Mouse (Mus musculus) spleen, adult 2 months (tissue): Measurements from ENCODE around the gene Ivd. TPM values are rescaled to one million over a fixed set of nuclear protein-coding genes. Genes with fewer than 3 reads are reported as not detected.

Experiments
- DNase-seq, 2 experiments: peaks; one replicate each; pipeline versions ENCODE4 v3.0.0 to v3.0.0-alpha.2; 2012 to 2021; ENCODE audit warnings: low spot score in 2 of 2, low read depth in 1 of 2
- H3K27ac ChIP-seq: fragments of 200-500 bp; 2 replicates; pipeline ENCODE4 v1.5.1; 2012; ENCODE audit warnings: low read length, inconsistent platforms; ENCODE audit not compliant: insufficient read depth
- H3K27me3 ChIP-seq: fragments of 200-500 bp; 2 replicates; pipeline ENCODE4 v1.6.1; 2012; ENCODE audit warnings: mild to moderate bottlenecking, moderate library complexity, low read length, inconsistent platforms; ENCODE audit not compliant: control insufficient read depth, insufficient read depth
- H3K36me3 ChIP-seq: fragments of 200-500 bp; 2 replicates; pipeline ENCODE4 v1.6.1; 2012; ENCODE audit warnings: mild to moderate bottlenecking, low read length, inconsistent platforms; ENCODE audit not compliant: control insufficient read depth, insufficient read depth
- H3K4me1 ChIP-seq: fragments of 200-500 bp; 2 replicates; pipeline ENCODE4 v1.6.1; 2011; ENCODE audit warnings: inconsistent platforms; ENCODE audit not compliant: control insufficient read depth, insufficient read depth, insufficient read length
- H3K4me3 ChIP-seq: fragments of 200-500 bp; 2 replicates; pipeline ENCODE4 v1.5.1; 2011; ENCODE audit warnings: mild to moderate bottlenecking, inconsistent platforms; ENCODE audit not compliant: insufficient read depth, insufficient read length; ENCODE audit errors: extremely low read depth
- CTCF ChIP-seq: fragments of 200-500 bp; IDR thresholded peaks from 2 replicates; pipeline ENCODE4 v1.5.1; 2011; ENCODE audit warnings: mild to moderate bottlenecking, inconsistent platforms; ENCODE audit not compliant: insufficient read depth, insufficient read length, insufficient replicate concordance; ENCODE audit errors: extremely low read depth
- POLR2A ChIP-seq: fragments of 200-500 bp; IDR thresholded peaks from 2 replicates; pipeline ENCODE4 v1.6.1; 2011; ENCODE audit warnings: low read depth, low read length, inconsistent platforms
- WGBS: fragments of 180-500 bp; shearing (Covaris S2); methylation state at CpG from one replicate; pipeline ENCODE4 v1.1.7; 2018; 5-methylcytosine and 5-hydroxymethylcytosine counted together
- polyA plus RNA-seq: library from polyadenylated mRNA; depleted of rRNA; stranded (reverse); fragments of >200 nt; gene quantifications from 2 replicates; pipeline ENCODE4 v1.2.3, GENCODE M21; 2012; rRNA removed

Ivd gene
- polyA plus RNA-seq, 1 experiment: 31.1 TPM

- no peaks in the 10 kb centered on the region for H3K27me3 ChIP-seq
- no peak for DNase-seq
- 97% methylated on average over 3 of the region's 3 CpGs for WGBS
- H3K4me1 ChIP-seq: no peaks in the 10 kb centered on the region; the same call in 1 of the 2 replicates
- no peak overlapping the region for H3K27ac ChIP-seq
- TF ChIP-seq CTCF: no peak
- TF ChIP-seq POLR2A: no peak
- peaks cover 29% of the 10 kb centered on the region for H3K36me3 ChIP-seq
- no peak overlapping the region for H3K4me3 ChIP-seq
Measured at GRCm38 (mm10) chr2:118920428-118920827, 58.7 kb downstream of the Ivd start.

GRCm38 (mm10) chr2:118925952-118926351 lies 64.2 kb downstream of the Ivd start:
- no peak for TF ChIP-seq CTCF
- no peak for TF ChIP-seq POLR2A
- Histone ChIP-seq H3K27ac (no peak overlapping the region), H3K27me3 (no peaks in the 10 kb centered on the region), H3K4me1 (peaks cover 8% of the 10 kb centered on the region; the same call in 1 of the 2 replicates), H3K4me3 (peak overlapping the region; percentile 88), H3K36me3 (peaks cover 8% of the 10 kb centered on the region)
- 8% methylated on average over 6 of the region's 6 CpGs for WGBS
- DNase-seq: no peak

- peak in 1 of 2 experiments; percentile 73 for DNase-seq
- 2% methylated on average over 44 of the region's 47 CpGs for WGBS
- H3K27me3 ChIP-seq: no peaks in the 10 kb centered on the region
- H3K4me3 ChIP-seq: peak within 1 kb of the TSS; percentile 88
- peak; percentile 36; the same call in 1 of the 2 replicates for TF ChIP-seq POLR2A
- no peak for TF ChIP-seq CTCF
- H3K4me1 ChIP-seq: peaks cover 8% of the 10 kb centered on the region; the same call in 1 of the 2 replicates
- peaks cover 8% of the 10 kb centered on the region for H3K36me3 ChIP-seq
- H3K27ac ChIP-seq: no peak within 1 kb of the TSS
Measured at GRCm38 (mm10) chr2:118926361-118926997, 64.7 kb downstream of the Ivd start, which contains the start of gene Chst14. Gene Chst14 (plus strand): TSS chr2:118926496.

GRCm38 (mm10) chr2:118926998-118927739 lies 65.4 kb downstream of the Ivd start:
- Histone ChIP-seq H3K27me3 (no peaks in the 10 kb centered on the region), H3K4me1 (peaks cover 8% of the 10 kb centered on the region; the same call in 1 of the 2 replicates), H3K27ac (no peak overlapping the region), H3K4me3 (peak overlapping the region; percentile 88), H3K36me3 (peaks cover 8% of the 10 kb centered on the region)
- WGBS: 29% methylated on average over 31 of the region's 31 CpGs
- TF ChIP-seq CTCF: no peak
- DNase-seq: no peak

Other genes with a start within 250 kb of the Ivd start
- gene Pak6, start 198.7 kb upstream of the Ivd start, polyA plus RNA-seq: 0.33 and 0.45 TPM in 2 replicates
- 0.02 and 0.04 TPM in 2 replicates for gene Ankrd63, start 158.0 kb upstream of the Ivd start, polyA plus RNA-seq
- gene Plcb2, start 133.5 kb upstream of the Ivd start, polyA plus RNA-seq: 37.0 and 41.7 TPM in 2 replicates
- gene Inafm2, start 116.2 kb upstream of the Ivd start, polyA plus RNA-seq: 8.7 and 12.1 TPM in 2 replicates
- 2.6 and 3.1 TPM in 2 replicates for gene Ccdc9b, start 99.3 kb upstream of the Ivd start, polyA plus RNA-seq
- gene Phgr1, start 89.2 kb upstream of the Ivd start, polyA plus RNA-seq: 0.28 and 0.36 TPM in 2 replicates
- gene Disp2, start 82.2 kb upstream of the Ivd start, polyA plus RNA-seq: 0.09 and 0.14 TPM in 2 replicates
- gene Knstrn, start 48.0 kb upstream of the Ivd start, polyA plus RNA-seq: 3.7 and 4.2 TPM in 2 replicates
- 22.2 and 26.0 TPM in 2 replicates for gene Bahd1, start 38.4 kb downstream of the Ivd start, polyA plus RNA-seq
- gene Chst14, start 64.5 kb downstream of the Ivd start, polyA plus RNA-seq: 7.0 and 8.2 TPM in 2 replicates
- 3.9 and 4.0 TPM in 2 replicates for gene Ccdc32, start 167.4 kb downstream of the Ivd start, polyA plus RNA-seq
- 3.2 and 4.3 TPM in 2 replicates for gene Rpusd2, start 172.8 kb downstream of the Ivd start, polyA plus RNA-seq
- gene Knl1, start 185.2 kb downstream of the Ivd start, polyA plus RNA-seq: 0.35 and 0.42 TPM in 2 replicates